Mouse (Mus musculus) yolk sac, embryonic 10.5 days (tissue): ENCODE data around the gene Polr3g.
"Not testable (repeated sequence)": the region's sequence is repeated elsewhere in the genome, so short reads cannot be mapped to it uniquely, and the experiment has no call there.

Experiments
- DNase-seq: peaks from one replicate; pipeline ENCODE4 v3.0.0-alpha.2; 2017; ENCODE audit warnings: low spot score

Gene Polr3g

DNA sequence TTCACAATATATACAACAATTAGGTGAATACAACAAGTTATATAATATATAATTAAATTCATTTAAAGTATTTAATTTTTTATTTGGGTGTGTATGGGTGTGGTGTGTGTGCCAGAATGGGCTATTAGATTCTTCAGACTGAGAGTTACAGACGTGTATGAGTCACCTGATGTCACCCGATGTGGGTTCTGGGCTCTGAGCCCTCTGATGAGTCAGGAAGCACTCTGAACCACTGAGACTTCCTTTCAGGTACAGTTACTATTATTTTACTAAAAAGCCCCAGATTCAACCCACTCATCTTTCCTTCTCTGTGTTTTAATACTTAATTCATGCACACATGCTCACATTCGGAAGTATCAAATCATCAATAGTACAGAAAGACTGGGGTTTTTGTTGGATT is 25.9 kb downstream of the Polr3g start:
- DNase-seq = no peak

DNA sequence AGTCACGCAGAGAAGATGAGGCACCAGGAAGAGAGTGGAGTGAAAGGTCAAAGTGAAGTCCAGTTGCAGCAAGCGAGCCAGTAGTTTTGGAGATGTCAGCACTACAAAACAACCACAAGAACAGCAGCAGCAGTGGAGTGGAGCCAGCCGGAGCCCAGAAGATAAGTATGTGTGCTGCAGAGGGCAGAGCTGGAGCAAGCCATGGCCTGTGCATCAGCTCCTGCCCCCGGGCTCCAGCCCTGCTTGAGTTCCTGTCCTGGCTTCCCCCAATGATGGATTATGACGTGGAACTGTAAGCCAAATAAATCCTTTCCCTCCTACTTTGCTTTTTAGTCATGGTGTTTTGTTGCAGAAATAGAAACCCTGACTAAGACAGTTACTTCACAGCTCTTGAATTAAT is 26.6 kb downstream of the Polr3g start:
- no peak for DNase-seq

DNA sequence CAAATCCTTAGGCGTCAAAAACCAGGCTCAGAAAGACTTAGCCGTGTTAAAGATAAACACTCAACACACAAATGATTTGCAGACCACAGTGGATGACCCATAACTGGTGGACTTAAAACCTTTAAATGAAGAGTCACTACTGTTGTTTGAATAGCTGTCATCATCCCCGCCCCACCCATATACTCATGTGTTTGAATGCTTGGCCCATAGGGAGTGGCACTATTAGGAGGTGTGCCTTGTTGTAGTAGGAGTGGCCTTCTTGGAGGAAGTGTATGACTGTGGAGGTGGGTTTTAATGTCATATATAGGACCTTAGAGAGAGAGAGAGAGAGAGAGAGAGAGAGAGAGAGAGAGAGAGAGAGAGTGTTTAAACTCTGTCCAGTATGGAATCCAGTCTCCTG is 27.7 kb downstream of the Polr3g start:
- DNase-seq = no peak

DNA sequence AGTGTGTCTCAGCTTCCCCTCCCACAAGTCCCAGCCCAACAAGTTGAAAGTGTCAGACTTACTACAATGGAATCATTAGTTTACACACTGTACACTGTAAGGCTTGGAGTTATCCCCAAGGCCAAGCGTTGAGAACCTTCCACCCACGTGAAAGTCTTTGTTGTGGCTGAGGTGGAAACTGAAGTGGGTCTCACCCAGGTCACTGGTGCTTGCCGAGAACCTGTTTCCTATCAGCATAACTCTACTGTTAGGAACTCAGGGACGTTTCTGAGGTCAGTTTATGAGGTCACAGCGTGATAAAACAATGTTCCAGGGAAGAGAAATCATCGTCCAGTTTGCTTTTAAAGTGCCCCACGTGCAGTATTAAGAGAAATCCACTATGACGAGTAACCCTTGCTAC is 35.5 kb downstream of the Polr3g start:
- no peak for DNase-seq

DNA sequence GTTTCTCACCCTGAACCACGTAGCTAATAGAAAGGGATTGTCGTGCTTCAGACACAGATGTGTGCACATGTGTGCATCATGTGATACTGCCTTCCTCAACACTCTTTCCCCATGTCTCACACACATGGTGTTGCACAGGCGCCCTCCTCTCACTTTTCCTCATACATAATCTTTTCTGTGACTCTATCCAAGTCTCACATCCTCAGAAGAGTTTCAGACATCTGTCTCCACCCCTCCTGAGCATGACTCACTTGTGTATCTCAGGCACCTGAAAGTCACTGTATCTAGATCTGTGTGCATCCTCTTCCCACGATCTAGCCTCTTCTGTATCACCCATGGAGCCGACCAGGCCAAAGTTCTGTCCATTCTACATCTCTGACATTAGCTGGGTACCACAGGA is 43.1 kb downstream of the Polr3g start:
- no peak for DNase-seq

DNA sequence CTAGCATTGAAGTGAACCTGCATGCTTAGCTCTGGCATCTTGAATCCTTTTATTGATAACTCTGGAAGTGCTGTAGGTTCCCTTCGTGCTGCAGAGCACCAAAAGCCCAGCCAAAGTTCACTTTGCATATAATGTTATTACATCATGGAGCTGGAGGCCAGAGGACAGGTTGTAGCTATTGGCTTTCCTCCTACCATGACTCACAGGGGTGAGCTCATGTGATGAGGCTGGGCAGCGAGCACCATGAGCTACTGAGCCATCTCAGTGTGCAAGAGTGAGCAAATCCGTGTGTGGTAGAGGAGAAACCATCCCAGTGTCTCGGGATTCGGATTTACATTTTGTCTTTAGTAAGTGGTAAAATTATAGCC is 46.5 kb downstream of the Polr3g start:
- no peak for DNase-seq

DNA sequence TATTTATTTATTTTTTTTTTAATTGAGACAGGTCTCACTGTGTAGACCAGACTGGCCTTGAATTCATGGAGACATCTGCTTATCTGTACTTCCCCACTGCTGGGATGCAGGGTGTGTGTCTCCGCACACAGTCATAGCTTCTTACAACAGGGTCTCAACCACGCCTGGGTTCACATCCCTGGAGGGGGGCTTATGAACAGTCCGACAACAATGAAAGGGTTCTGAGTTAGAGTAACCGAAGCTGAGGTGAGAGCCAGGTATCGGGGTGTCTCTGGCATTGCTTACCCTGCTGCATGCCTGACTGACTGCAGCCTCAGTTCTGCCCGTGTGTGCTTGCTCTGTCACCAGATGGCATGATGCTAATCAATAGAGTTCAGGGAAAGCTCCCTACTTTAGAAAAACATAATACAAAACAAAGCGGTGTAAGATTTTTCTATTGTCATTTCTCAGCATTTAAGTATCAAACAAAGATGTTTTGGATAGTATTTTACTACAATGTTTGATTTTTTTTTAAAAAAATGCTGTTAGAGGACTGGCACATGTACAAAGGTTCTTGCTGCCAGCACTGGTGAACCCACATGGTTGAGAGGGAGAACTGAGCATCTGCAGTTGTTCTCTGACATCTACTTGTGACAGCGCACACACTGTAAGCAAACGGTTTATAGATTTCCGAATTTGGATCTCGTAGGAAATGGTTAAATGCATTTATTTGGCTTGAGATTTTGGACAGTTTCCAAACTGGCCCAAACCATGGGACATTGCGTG is 47.1 kb downstream of the Polr3g start:
- no peak for DNase-seq

DNA sequence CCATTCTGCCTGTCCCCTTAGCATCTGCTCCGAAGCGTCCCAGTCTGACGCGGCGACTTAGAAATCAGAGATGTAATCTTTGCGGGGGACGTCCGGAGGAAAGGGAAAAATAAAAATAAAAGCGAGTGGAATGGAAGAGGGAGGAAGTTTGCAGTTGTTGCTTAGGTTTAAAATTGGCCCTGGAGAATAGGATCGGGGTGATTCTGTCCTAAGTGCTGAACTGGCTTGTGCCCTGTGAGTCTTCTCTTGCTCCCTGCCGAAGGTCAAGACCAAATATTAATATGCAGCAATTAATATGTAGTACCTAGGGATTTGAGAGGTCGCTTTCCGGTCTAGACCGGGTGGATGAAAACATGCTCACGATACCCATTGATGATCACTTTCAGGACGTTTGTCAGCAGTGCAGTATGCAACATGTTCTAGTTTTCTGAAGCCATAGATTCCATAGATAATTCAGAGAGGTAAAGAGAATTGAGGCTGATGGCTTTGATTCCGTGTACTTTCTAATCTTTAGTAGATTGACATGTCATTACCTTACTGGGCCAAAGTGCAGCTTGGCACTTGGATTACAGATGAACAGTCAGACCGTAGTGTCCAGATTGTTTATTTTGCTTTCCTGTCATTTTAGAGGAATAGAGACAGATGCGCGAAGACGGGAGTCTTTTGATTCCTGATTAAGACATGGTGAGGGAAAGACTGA is 52.6 kb downstream of the Polr3g start:
- peak; percentile 2 for DNase-seq

DNA sequence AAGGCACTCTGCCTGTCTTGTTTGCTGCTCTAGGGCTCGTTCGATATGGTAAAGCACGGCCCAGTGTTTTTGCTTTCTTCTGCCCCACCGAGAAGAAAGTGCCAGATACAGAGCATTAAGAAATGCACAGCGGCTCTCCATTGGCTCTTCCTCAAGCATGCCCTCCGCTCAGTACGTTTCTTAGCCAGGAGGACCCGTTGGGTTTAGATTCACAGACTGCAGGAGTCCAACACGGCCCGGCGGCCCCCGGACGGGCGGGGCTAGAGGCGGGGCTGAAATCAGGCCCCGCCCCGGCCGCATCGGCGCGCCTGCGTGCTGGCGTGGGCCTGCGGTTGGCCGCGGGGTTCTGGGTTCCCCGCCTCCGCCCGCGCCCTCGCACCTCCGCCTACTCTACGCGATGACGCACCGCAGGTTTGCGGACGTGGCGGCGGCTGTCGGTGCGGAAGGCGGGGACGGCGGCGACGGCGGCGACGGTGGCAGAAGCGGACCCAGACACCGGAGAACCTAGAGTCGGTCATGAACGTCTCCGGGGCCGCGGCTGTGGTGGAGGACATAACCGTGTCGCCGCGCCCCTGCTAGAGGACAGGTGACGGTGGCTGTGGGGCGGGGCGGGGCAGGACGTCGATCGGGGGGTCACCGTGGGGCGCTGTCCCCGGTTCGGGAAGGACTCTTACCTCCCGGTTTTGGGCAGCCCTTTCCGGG is 53.3 kb downstream of the Polr3g start, which contains the start of gene Lysmd3:
Lysmd3 (plus strand) TSS at position 313 of the 702 bp plus-strand sequence.
- peak; percentile 93 for DNase-seq

DNA sequence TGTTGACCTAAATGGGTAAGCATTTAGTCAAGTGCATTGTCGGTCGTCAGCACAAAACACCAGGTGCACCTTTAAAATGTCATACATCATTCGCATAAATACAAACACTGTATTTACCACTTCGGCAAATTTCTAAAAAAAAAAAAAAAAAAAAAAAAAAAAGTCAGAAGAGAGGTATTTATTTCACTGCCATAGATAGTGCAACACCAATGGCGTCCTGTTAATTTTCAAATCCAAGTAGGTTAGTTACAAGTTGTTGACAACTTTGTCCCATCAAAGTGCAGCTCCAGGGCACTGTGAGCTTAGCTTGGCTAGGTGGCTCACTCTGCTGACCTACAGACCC is 53.8 kb downstream of the Polr3g start:
- DNase-seq = no peak

DNA sequence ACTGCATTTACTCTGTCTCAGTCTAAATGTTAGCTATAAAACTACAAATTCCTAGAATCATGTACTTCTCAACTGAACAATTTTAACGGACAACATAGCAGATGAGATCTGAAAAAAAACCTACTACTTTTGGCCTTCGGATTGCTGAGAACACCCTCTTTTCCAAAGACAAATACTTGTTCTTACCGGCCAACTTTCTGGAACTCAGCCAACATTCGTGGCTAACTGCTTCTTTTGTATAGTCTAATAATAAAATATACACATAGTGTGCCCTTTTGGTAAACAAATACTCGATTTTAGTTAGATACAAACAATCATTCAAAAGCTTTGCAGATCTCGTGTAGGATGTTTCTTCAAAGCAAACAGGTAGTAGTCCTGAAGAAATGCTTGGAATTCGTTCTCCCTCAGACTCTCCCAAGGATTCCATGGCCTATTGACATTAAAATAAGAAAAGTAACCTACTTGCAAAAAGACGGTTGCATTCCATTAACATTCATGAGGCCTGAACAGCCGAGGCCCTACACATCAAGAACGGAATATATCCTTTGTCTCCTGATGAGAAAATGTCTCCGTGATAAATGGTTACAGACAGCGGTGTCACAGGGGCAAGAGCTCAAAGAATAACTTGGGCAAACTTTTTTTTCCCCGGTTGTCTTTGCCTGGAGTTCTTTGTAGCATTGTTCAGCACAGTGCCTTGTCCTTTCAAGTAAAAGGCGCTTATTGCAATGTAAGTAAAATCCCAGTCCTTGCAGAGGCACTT is 54.5 kb downstream of the Polr3g start:
- DNase-seq = peak; percentile 5

DNA sequence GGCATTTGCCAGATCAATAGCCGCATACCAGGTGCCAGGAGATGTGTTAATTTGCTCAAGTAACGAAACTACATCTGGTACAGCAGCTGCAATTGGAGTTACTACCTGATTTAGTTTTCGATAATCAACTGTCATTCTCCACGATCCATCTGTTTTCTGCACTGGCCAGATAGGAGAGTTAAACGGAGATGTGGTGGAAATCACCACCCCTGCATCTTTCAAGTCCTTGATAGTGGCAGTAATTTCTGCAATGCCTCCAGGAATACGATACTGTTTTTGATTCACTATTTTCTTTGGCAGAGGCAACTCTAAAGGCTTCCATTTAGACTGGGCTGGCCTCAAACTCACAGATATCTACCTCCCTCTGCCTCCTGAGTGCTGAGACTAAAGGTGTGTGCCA is 60.4 kb downstream of the Polr3g start:
- DNase-seq = not testable (repeated sequence)

DNA sequence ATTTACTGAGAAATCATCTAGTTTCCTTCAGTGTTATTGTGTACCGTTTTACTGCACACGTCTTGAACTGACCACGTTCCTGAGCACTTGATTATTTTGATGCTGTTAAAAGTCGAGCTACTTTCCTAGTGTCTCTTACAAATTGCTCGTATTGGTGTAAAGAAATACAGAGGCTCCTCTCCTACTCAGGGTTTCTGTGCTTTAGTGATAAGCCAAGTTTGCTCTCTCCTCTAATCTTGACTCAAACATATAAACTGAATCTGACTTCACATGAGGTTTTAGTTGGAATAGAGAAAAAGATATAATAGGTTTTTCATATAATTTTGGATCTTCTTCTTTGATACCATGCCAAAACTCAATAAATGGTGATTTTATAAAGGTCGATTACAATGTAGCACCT is 64.5 kb downstream of the Polr3g start:
- no peak for DNase-seq

DNA sequence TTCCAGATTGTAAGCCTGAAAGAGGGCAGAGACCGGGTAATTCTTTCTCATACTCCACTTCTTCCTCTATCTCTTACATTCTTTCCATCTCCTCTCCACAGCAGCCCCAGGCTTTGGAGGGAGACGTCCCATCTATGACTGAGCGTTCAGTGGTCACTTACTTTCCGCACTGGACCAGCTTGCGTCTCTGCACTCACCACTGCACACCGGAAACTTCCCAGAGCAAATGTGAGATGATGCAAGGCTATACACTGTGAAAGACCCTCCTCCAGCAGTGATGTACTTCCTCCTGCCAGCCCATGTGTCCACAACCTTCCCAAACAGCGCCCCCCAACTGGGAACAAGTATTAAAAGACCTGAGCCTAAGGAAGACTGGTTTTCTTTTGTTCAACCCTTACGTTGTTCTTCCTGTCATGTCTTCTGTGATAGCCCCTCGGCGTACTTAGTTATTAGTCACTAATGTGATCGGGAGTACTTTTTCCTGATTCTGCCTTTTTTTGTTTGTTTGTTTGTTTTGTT is 66.7 kb downstream of the Polr3g start:
- DNase-seq = no peak

DNA sequence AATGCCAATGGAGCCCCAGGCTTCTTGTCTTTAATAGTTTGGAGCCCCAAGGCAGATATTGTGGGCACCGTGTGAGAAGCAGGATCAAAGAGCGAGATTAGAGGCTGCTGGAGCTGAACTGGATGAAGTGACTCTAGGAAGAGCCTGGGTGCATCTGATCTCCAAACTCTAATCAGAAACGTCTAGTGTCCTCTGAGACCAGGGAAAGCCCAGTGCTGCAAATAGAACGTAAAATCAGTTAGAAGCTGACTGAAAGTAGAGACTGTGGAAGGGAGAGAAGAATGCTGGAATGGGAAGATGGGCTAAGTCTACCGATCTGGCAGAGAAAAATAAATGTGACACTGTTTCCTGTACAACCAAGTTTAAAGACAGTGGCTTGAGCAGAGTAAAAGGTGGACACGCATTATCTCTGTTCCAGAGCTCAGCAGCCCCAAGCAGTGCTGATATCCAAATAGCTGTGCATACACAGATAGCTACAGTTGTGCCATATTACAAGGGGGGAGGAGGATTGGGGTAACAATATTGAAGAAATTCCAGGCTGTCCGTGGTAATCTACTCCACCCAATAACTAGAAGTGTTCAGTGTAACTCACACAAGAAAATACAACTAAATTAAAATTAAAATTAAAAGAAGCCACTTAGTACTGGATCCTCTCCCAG is 68.2 kb downstream of the Polr3g start:
- no peak for DNase-seq

DNA sequence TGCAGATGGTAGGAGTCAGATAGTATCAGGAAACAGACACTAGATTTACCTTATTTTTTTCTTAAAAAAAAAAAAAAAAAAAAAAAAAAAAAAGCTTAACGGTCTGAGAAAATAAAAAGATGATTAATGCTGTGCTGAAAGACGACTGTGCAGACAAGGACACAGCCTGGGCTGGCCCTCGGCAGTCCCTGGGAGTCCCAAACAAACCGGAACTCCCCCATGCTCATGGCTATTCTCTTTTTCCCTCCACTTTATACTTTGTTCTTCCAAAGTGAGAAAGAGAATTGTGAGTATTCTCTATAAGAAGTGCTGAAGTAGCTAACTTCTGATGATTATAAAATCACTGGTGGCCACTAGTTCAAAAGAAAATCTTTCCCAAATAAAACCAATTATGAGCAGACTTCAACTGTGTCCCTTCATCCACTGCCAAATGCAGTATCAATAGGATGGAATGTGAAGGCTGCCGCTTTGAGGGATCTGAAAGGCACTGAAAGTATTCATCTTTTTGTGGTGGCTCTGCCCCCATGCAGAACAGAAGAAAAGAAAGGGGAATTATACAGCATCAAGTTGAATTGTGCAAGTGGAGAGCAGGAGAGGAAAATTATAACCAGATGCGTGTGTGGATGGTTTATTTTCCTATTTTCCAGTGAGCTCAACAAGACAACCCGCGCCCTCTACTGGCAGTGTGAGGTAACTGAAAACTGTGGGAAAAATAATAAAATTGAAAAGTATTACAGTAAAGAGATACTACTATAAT is 69.3 kb downstream of the Polr3g start:
- peak; percentile 14 for DNase-seq

DNA sequence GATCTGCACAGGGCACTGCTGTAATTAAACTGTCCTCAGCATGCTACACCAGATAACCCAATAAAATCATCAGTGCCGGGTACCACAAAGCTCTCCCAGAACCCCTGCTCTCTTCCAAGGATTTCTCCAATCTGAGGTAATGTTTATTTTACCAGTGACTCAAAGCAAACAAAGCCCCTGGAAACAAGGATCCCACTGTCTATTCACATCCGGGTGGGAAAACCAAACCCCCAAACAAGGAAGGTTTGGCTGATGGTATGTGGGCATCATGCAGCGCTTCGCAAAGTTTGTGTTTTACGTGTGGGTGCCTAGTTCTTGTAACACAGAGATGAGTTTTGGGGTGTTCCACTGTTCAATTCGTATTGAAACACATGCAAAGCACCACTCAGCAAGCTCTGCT is 69.9 kb downstream of the Polr3g start:
- no peak for DNase-seq

DNA sequence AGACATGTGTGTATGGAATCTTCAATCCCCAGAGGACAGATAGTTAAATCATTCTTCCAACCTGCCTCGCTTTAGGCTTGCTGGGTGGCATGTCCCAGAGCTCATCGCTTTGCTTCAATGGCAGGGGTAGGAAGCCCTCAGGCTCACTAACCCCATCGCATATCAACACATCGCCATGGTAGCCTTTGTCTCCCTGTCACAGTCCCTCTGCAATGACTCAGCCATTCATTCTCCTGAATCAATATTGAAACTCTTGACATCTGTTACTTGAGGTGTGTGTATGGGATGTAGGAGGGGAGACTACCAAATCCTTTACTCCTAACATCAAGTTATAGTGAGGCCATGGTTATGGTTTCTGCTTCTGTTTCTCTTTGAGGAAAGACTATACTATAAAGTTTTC is 71.2 kb downstream of the Polr3g start:
- DNase-seq = no peak

DNA sequence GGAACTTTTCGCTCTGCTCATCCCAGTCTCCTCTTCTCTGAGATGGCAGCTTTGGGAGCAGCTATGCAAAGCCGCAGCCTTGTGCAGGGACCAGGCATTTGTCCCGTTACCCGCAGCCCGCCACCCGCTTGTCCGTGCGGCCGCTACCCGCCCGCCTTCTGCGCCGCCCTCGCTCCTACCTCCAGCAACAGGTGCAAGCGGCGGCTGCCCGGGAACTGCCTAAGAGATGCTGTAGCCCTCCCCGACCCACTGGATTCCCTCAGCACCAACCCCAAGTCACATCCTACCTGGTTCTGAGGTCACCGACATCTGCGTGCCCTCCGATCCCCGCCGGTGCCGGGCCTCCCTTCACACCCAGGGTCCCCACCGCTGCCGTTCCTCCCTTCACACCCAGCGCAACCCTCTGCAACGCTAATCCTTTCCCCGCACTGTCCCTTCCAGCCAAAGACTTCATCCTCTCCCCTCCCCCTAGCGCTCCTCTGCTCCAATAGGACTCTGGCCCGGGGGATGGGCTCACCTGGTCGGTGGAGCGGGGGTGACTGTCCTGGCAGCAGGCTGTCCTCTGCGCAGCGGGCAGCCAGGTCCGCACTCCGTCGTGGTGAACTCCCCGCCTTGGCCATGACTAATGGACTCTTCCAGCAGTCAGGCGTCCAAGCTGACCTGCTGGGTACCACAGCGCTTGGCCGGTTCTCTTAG is 77.9 kb downstream of the Polr3g start, which contains the start of gene Adgrv1:
Adgrv1 (minus strand) TSS at position 435 of the 696 bp plus-strand sequence.
- peak; percentile 85 for DNase-seq

DNA sequence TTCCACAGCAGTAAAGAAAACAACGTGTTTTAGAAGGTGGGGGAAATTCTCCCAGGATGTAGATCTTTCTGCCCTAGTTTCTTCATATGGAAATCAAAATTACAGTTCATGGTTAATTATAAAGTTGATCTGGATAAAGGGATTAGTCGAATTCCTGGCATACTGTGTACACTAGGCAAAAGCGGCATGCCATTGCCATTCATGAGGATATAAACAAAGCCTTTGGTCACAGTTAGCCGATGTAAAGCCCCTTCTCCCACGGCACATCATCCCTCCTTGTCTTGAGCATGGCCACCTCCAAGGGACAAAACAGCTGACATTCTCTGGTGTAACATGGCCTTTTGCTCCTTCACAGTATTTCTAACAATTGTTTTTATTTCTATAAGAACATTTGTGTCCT is 80.2 kb downstream of the Polr3g start:
- DNase-seq = no peak
